Mouse (Mus musculus) liver, postnatal 0 days (tissue): ENCODE data around the gene Glyatl3. TPM values are rescaled to one million over a fixed set of nuclear protein-coding genes. Genes with fewer than 3 reads are reported as not detected.

Experiments used
- ATAC-seq: fragments of 200-750 bp; cut with Nextera tagmentation; 2 replicates; pipeline ENCODE4 v1.8.0; 2017; ENCODE audit warnings: mild to moderate bottlenecking, moderate library complexity
- DNase-seq: peaks from one replicate; pipeline ENCODE4 v3.0.0-alpha.2; 2016
- H3K27ac ChIP-seq: fragments of 300-500 bp; sonication (generic); 2 replicates; pipeline ENCODE4 v1.5.1; 2014; ENCODE audit warnings: antibody characterized with exemption, moderate library complexity, mild to moderate bottlenecking, low read depth
- H3K27me3 ChIP-seq: fragments of 300-500 bp; sonication (generic); 2 replicates; pipeline ENCODE4 v1.6.1; 2014; ENCODE audit warnings: low read length, control low read depth, mixed read lengths; ENCODE audit not compliant: insufficient read depth
- H3K36me3 ChIP-seq: fragments of 300-500 bp; sonication (generic); replicated peaks from 2 replicates; pipeline ENCODE4 v1.6.1; 2014; ENCODE audit warnings: mild to moderate bottlenecking, control low read depth, low read length, moderate library complexity, mixed read lengths; ENCODE audit not compliant: insufficient read depth
- H3K4me1 ChIP-seq: fragments of 300-500 bp; sonication (generic); 2 replicates; pipeline ENCODE4 v1.6.1; 2014; ENCODE audit warnings: antibody characterized with exemption, mild to moderate bottlenecking, control low read depth; ENCODE audit not compliant: insufficient read depth
- H3K4me2 ChIP-seq: fragments of 300-500 bp; sonication (generic); 2 replicates; pipeline ENCODE4 v1.6.1; 2014; ENCODE audit warnings: low read depth, mild to moderate bottlenecking, low read length, moderate library complexity, mixed read lengths
- H3K4me3 ChIP-seq: fragments of 300-500 bp; sonication (generic); 2 replicates; pipeline ENCODE4 v1.5.1; 2014; ENCODE audit warnings: low read depth, low read length
- H3K9ac ChIP-seq: fragments of 300-500 bp; sonication (generic); replicated peaks from 2 replicates; pipeline ENCODE4 v1.6.1; 2014; ENCODE audit warnings: mild to moderate bottlenecking, moderate library complexity
- H3K9me3 ChIP-seq: fragments of 300-500 bp; sonication (generic); 2 replicates; pipeline ENCODE4 v1.6.1; 2016; ENCODE audit warnings: mild to moderate bottlenecking, control low read depth, low read length, mixed read lengths
- CTCF ChIP-seq: sonication (generic); IDR thresholded peaks from 2 replicates; pipeline ENCODE4 v1.5.1; 2016; ENCODE audit warnings: antibody characterized with exemption, low read depth
- EP300 ChIP-seq: IDR thresholded peaks from 2 replicates; pipeline ENCODE4 v1.6.1; 2016; ENCODE audit warnings: antibody characterized with exemption, low read depth, mild to moderate bottlenecking
- WGBS: fragments of 180-500 bp; shearing (Covaris S2); extraction: QIAGEN DNeasy Blood & Tissue Kit; methylation state at CpG from one replicate; pipeline ENCODE4 v1.1.7; 2014; ENCODE audit not compliant: insufficient replicate concordance; 5-methylcytosine and 5-hydroxymethylcytosine counted together
- polyA plus RNA-seq: library from polyadenylated mRNA; unstranded; fragments of >200 nt; fragmentation: Nextera tagmentation; extraction: Ambion mirVana; gene quantifications from 2 replicates; pipeline ENCODE4 v1.2.1, GENCODE M21; 2015

Glyatl3 gene
- polyA plus RNA-seq, 1 experiment from 2014 or later = not detected

GRCm38 (mm10) chr17:40904056-40904597 is 10.0 kb downstream of the Glyatl3 start:
- Histone ChIP-seq H3K9ac (no peak overlapping the region), H3K4me3 (no peak overlapping the region), H3K4me1 (0 out of 2 replicates have a peak, but pooled peaks cover 3% of the 10 kb centered on the region), H3K9me3 (no peaks in the 10 kb centered on the region), H3K27me3 (no peaks in the 10 kb centered on the region), H3K4me2 (no peak overlapping the region), H3K36me3 (no peaks in the 10 kb centered on the region), H3K27ac (no peak overlapping the region)
- WGBS = 20% methylated on average over 10 of the region's 11 CpGs
- ATAC-seq = no peak
- DNase-seq = no peak
- no peak for TF ChIP-seq CTCF

DNA sequence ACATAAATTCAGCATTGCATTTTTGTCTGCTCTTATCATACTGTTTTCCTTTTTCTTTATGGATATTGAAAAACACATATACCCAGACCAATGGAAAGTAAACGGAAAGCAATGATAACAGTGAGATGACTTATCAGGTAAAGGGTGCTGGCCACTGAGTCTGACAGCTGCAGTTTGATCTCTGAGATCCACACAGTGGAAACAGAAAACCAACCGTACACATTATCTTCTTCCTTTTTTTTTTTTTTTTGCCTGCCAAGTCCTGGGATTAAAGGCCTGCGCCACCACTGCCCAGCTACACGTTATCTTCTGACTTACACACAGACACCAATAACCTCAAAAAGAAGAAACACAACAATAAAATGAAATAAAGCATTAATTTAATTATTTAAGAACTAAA is 10.8 kb downstream of the Glyatl3 start:
- no peak overlapping the region for H3K27ac ChIP-seq
- no peak overlapping the region for H3K9ac ChIP-seq
- no peak for DNase-seq
- H3K4me3 ChIP-seq = no peak overlapping the region
- TF ChIP-seq CTCF (no peak), EP300 (no peak)
- 37% methylated on average over 4 of the region's 4 CpGs for WGBS
- H3K27me3 ChIP-seq = no peaks in the 10 kb centered on the region
- H3K36me3 ChIP-seq = no peaks in the 10 kb centered on the region
- ATAC-seq = no peak
- H3K4me2 ChIP-seq = no peak overlapping the region
- 0 out of 2 replicates have a peak, but pooled peaks cover 3% of the 10 kb centered on the region for H3K4me1 ChIP-seq
- no peaks in the 10 kb centered on the region for H3K9me3 ChIP-seq

GRCm38 (mm10) chr17:40899783-40900363 is 14.3 kb downstream of the Glyatl3 start:
- Histone ChIP-seq H3K4me2 (no peak overlapping the region), H3K4me1 (0 out of 2 replicates have a peak, but pooled peaks cover 3% of the 10 kb centered on the region), H3K27me3 (no peaks in the 10 kb centered on the region), H3K27ac (no peak overlapping the region), H3K9ac (no peak overlapping the region), H3K36me3 (no peaks in the 10 kb centered on the region), H3K9me3 (no peaks in the 10 kb centered on the region), H3K4me3 (no peak overlapping the region)
- no peak for TF ChIP-seq CTCF
- no peak for TF ChIP-seq EP300
- WGBS = 56% methylated on average over 4 of the region's 4 CpGs
- DNase-seq (no peak), ATAC-seq (no peak)

GRCm38 (mm10) chr17:40896863-40897262 is 17.3 kb downstream of the Glyatl3 start:
- H3K27ac ChIP-seq = no peak overlapping the region

DNA sequence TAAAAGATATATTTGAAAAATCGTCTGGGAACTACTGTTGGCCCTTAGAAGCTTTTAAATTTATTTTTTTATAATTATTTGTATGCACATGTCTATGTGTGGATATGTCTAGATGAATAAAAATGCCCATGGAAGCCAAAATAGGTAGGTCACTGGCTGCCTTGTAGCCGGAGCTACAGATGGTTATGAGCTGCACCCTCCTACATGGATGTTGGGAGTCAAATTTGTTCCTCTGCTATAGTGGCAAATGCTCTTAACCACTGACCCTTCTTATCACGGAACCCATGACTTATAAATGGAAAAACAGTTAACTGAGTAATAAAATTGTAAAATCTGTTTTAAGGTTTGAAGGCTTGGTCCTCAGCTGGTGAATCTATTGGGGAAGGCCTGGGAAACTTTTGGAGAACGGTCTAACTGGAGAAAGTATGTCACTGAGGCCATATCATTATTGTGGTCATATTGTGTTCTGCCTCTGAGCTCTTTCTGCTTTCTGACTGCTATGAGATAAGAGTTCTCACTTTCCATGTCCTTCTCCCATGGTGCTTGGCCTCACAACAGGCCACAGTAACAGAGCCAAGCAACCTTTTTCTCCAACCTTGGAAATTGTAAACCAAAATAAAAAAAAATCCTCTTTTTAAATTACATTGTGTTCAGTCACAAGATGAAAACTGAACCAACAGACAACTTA is 26.2 kb downstream of the Glyatl3 start:
- H3K27ac ChIP-seq = no peak overlapping the region
- no peak for TF ChIP-seq CTCF
- no peak for TF ChIP-seq EP300
- H3K9me3 ChIP-seq = no peaks in the 10 kb centered on the region
- H3K4me1 ChIP-seq = no peaks in the 10 kb centered on the region
- ATAC-seq = no peak
- no peaks in the 10 kb centered on the region for H3K36me3 ChIP-seq
- DNase-seq = no peak
- H3K27me3 ChIP-seq = no peaks in the 10 kb centered on the region
- H3K9ac ChIP-seq = no peak overlapping the region
- H3K4me2 ChIP-seq = no peak overlapping the region
- 54% methylated on average over 4 of the region's 4 CpGs for WGBS
- H3K4me3 ChIP-seq = no peak overlapping the region

More at GRCm38 (mm10) chr17:40896863-40897262, 17.3 kb downstream of the Glyatl3 start:
- Histone ChIP-seq H3K9ac (no peak overlapping the region), H3K4me3 (no peak overlapping the region), H3K9me3 (no peaks in the 10 kb centered on the region), H3K4me2 (no peak overlapping the region), H3K4me1 (no peaks in the 10 kb centered on the region), H3K36me3 (no peaks in the 10 kb centered on the region), H3K27me3 (no peaks in the 10 kb centered on the region)
- no peak for DNase-seq
- no peak for TF ChIP-seq EP300
- peak; percentile 61 for TF ChIP-seq CTCF
- 74% methylated on average over 1 of the region's 1 CpGs for WGBS
- ATAC-seq = no peak

- 79% methylated on average over 4 of the region's 4 CpGs for WGBS
- no peak for ATAC-seq
- H3K4me2 ChIP-seq = no peak overlapping the region
- no peaks in the 10 kb centered on the region for H3K36me3 ChIP-seq
- no peak for TF ChIP-seq EP300
- no peak for TF ChIP-seq CTCF
- H3K27ac ChIP-seq = no peak overlapping the region
- DNase-seq = no peak
- no peaks in the 10 kb centered on the region for H3K27me3 ChIP-seq
- H3K9me3 ChIP-seq = no peaks in the 10 kb centered on the region
- peaks cover 4% of the 10 kb centered on the region; the same call in 1 of the 2 replicates for H3K4me1 ChIP-seq
- no peak overlapping the region for H3K4me3 ChIP-seq
- H3K9ac ChIP-seq = no peak overlapping the region
These were observed 29.0 kb downstream of the Glyatl3 start for GRCm38 (mm10) chr17:40885155-40885554.
